Mouse (Mus musculus) frontal cortex, postnatal 14 days (tissue): ENCODE data around the gene Acaa1a.
A peak's percentile ranks its signal among the peaks of the same experiment; 100 is the strongest.
"Not testable (repeated sequence)": the region's sequence is repeated elsewhere in the genome, so short reads cannot be mapped to it uniquely, and the experiment has no call there.

Source experiments
- DNase-seq, 2 experiments: peaks; one replicate each; pipeline ENCODE4 v3.0.0; 2022; ENCODE audit warnings: low spot score in 2 of 2

The Acaa1a gene

DNA sequence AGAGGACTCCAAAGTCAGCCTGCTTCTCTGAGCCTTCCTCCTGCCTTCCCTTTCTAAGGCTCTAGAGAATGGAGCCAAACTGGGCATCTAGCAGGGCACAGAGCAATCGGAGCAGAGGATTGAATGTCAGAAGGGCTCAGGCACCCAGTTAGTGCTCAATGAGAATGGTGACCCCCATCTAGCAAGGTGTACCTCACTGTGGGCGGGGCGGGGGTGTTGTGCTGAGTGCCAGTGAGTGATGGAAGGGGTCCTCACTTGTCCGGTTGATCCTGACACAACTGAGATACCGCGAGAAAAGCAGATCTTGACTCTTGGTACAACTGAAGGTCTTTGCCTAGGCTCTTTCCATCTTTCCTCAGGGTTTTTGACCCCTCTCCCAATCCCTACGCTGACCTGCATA, 370 bp upstream of the Acaa1a start:
- no peak for DNase-seq

GRCm38 (mm10) chr9:119340212-119340580, 720 bp downstream of the Acaa1a start:
- no peak for DNase-seq

DNA sequence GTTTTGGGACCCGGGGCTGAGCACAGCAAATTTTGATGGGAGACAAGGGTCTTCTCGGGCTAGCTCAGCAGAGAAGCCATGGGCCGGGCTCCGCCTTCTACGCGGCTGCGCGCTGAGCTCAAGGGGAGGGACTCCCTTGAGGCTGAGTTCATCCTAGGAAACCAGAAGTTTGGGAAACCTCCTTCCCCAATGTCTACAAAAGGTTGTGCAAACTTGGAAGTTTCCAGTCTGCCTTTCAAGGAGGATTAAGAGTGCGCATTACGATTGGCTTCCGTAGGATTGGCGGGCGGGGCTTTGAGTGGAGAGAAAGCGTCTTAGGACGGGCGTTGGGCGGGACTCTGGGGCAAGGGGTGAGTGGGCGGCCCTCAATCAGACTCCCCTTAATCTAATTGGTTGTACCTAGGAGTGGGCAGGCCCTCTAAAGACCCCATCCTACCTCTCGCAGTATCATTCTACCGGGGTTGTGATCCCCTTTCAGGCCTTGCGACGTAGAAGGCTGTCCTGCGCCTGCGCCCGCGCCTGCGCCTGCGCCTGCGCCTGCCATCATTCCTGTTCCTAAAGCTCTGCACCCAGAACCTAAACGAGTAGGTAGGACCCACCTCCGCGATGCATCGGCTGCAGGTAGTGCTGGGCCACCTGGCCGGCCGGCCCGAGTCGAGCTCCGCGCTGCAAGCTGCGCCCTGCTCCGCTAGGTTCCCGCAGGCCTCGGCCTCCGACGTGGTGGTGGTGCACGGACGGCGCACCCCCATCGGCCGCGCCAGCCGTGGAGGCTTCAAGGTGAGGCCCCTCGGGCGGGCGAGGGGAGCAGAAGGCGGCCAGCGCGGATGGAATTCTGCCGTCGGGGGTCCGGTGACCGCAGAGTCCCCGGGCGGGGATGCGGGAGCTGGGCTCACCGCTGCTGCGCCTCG, 1.7 kb downstream of the Acaa1a start, which contains the start of gene Myd88:
Myd88 (minus strand) TSS at position 503 of the 908 bp plus-strand sequence.
- DNase-seq = peak; percentile 92 to 98

- no peak for DNase-seq
Measured at GRCm38 (mm10) chr9:119342728-119343127, 3.3 kb downstream of the Acaa1a start.

DNA sequence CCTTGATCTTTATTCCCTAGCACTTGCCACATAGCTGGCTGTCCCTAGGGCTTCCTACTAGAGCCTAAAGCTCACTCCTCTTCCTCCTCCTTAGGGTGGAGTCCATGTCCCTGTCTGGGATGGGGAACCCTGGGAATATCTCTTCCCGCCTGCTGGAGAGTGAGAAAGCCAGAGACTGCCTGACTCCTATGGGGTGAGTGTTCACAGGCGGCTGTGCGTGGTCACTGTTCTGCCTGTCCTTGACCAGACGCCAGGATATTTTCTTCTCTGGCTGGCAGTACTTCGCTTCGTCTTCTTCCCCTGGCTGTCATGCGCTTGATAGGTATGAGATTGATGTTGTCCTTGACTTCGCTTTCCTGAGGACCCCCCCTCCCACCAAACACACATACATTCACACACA, 6.9 kb downstream of the Acaa1a start:
- no peak for DNase-seq

GRCm38 (mm10) chr9:119350531-119350930, 11.1 kb downstream of the Acaa1a start:
- DNase-seq = no peak

- no peak for DNase-seq
Measured at GRCm38 (mm10) chr9:119350947-119351705, 11.7 kb downstream of the Acaa1a start.

GRCm38 (mm10) chr9:119352060-119352459, 12.6 kb downstream of the Acaa1a start:
- peak in 1 of 2 experiments; percentile 40 for DNase-seq

GRCm38 (mm10) chr9:119353926-119354325, 14.4 kb downstream of the Acaa1a start:
- DNase-seq = no peak

DNA sequence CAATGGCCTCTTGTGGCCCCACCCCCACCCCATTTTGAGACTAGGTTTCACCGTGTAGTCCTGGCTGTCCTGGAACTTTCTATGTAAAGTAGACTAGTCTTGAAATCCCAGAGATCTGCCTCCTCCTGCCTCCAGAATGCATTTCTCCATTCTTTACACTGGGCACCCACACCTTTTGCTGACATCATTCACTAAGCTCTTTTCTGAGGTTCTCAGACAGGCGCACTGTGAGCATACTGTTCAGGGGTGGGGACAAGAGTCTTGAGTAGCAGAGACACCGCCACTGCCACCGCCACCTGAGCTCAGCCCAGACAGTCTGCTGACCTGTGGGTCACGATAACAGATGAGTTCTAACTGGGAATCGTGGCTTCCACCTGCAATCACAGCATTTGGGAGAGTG, 16.5 kb downstream of the Acaa1a start:
- no peak for DNase-seq

DNA sequence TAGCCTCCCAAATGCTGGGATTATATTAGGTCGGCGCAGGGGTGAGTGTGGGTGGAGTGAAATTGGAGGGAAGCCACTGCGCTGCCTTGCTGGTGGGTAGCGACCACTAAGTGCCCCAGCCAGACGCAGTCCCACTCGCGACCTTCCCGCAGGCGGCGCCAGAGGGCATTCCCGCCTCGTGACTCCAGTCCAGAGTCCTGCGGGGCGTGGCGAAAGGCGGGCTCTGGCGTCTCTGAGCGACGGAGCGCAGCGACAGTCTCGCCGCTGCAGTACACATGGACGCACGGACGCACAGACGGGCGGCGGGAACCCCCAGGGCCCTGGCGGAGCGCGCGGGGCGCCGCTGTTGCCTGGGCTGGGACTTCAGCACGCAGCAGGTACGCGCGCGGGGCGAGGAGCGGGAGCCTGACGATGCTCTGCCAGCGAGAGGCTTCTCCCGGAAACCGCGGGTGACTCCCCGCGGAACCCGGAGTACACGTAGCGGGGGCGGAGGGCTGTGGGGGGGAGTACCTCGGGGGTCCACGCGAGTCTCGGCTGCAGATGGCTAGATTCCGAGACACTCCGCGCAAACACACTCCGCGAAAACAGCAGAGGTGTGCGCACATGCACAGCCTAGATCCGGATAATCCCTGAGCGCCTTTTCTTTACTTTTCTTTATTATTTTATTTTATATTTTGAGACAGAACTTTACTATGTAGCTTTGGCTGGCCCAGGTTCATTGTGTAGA, 18.0 kb downstream of the Acaa1a start, which contains the start of gene Xylb:
Xylb (plus strand) TSS at position 51 of the 727 bp plus-strand sequence.
- DNase-seq = peak; percentile 71 to 87

GRCm38 (mm10) chr9:119358058-119358429, 18.6 kb downstream of the Acaa1a start:
- DNase-seq = no peak

GRCm38 (mm10) chr9:119361416-119361815, 21.9 kb downstream of the Acaa1a start:
- no peak for DNase-seq

- no peak for DNase-seq
Measured at GRCm38 (mm10) chr9:119363229-119363628, 23.8 kb downstream of the Acaa1a start.

DNA sequence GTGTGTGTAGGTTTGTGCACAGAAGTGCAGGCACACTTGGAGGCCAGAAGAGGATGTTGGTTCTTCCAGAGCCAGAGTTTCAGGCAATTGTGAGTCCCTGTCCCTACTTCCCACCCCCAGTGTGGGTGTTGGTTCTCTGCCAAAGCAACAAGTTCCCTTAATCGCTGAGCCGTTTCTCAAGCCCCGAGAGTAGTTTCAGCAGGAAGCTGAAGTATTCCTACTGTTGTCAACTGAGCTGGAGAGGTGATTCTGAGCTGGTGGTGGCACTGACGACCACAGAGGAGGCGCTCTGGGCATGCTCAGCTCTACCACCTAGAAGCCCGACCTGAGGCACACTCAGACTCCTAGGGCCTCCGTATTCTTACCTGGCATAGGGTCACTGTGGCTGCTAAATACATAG, 25.8 kb downstream of the Acaa1a start, which contains the start of gene Slc22a14:
Slc22a14 (minus strand) TSS at position 270 of the 400 bp plus-strand sequence.
- no peak for DNase-seq

DNA sequence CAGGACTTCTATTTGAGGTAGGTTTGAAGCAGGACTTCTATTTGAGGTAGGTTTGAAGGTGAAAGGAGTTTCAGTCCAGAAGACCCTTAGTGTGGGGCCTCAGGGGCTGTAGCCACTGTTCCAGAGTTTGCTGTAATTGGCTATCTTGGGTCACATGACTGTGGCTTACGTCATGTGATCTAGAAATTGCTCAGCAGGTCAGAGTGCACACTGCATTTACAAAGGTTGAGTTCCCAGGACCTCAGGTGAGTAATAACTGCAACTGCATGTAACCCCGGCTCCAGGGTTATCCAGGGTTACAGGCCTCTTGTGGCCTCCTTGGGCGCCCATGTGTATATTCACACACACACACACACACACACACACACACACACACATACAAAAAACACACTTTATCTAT, 28.9 kb downstream of the Acaa1a start:
- no peak for DNase-seq

GRCm38 (mm10) chr9:119370770-119371169, 31.3 kb downstream of the Acaa1a start:
- not testable (repeated sequence) for DNase-seq

GRCm38 (mm10) chr9:119371251-119371650, 31.8 kb downstream of the Acaa1a start:
- no peak for DNase-seq

- DNase-seq = no peak
Measured at GRCm38 (mm10) chr9:119375008-119375407, 35.5 kb downstream of the Acaa1a start.

GRCm38 (mm10) chr9:119375556-119375955, 36.1 kb downstream of the Acaa1a start:
- DNase-seq = no peak

DNA sequence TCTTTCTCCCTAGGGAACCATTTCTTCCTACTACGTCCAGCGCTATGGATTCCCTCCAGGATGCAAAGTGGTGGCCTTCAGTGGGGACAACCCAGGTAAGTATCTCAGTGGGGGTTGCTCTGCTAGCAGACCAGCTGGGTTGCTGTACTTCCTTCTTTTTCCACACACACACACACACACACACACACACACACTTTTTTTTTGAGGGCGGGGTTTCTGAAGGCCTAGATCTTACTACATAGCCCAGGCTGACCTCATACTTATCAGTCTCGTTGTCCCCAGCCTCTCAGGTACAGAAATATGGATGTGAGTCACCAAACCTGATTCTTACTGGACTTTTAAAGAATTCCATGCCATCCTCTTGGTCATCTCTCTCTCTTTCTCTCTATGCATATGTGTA, 38.8 kb downstream of the Acaa1a start:
- no peak for DNase-seq

DNA sequence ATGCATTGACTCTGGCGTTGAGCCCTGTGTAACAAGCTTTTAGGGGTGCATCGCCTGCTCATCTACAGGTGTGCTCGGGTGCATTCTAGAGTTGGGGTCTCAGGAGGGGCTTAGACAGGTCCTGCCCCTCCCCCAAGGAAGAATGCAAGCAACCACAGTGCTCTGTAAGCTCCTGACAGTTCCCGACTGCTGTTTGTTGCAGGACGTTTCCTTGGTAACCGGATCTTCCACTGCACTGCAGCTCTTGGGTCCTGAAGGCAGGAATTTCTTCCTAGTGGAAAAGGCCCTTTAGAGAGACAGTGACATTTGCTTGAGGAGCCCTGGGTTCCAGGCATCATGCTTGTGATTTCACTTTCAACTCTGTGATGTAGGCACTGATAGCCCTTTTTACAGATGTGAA, 43.1 kb downstream of the Acaa1a start:
- DNase-seq = peak; percentile 14 to 16
